Mouse (Mus musculus) T-cell, adult 66 days (primary cell): Measurements from ENCODE around the gene Ftl1. TPM values are rescaled to one million over a fixed set of nuclear protein-coding genes. Genes with fewer than 3 reads are reported as not detected.

Experiments
- total RNA-seq, 2 experiments: library from RNA; stranded (reverse); gene quantifications; 3 replicates in 1 of 2; 4 replicates in 1 of 2; pipeline ENCODE4 v1.2.4; 2023

The Ftl1 gene
- 100 to 1,000 TPM; 409 to 413 TPM for total RNA-seq

GRCm38 (mm10) chr7:45459564-45460140, at the start of gene Ftl1:
Gene Ftl1, minus strand, starts transcription at chr7:45459884.

DNA sequence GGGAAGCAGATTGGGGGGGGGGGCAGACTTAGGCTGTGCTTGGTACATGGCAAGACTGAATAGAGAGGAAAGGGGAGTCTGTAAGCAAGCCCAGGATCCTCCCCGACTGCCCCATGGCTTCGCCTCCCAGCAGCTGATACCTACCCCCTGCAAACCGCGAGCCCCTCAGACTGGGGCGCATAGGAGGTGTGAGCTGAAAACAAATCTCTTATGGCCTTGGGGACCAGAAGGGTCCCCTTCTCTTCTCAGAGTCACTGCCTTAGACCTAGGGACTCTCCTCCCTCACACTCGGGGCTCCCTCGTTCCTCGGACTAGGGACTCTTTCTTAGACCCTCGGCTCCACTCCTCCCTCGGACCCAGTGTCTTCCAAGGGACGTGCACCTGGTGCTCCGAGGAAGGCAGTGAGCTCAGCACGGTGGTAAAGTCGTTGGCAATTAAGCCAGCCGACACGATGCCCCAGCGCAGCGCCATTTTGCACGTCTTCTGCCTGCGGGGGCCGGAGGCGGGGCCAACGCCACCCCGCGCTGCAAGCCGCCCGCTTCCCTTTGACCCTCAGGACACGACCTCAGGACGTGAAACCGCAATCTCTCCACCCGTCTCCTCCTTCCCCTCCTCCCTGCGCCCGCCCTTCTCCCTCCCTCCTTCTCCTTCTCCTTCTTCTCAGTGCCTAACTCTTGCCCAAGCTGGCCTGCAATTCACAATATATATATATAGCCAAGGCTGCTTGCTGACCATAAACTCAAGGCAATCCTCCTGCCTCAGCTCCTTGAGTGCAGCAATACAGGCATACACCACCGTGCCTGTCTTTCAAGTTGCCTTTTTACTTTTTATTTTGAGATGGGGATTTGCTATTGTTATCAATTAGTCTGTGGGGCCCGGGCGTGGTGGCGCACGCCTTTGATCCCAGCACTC, 28.9 kb upstream of the Ftl1 start, which contains the start of gene Dhdh:
TSS of gene Dhdh (minus strand) at position 513 of the 912 bp plus-strand sequence.

GRCm38 (mm10) chr7:45486761-45487415, 27.2 kb upstream of the Ftl1 start, which contains the start of gene Gm45808:
Gene Gm45808, minus strand, starts transcription at chr7:45486811.

GRCm38 (mm10) chr7:45481374-45481927, 21.8 kb upstream of the Ftl1 start, which contains the start of gene Tulp2:
Gene Tulp2, plus strand, starts transcription at chr7:45481877.

GRCm38 (mm10) chr7:45466283-45467089, 6.8 kb upstream of the Ftl1 start, which contains the start of gene Bax:
Gene Bax, minus strand, starts transcription at chr7:45466898.

DNA sequence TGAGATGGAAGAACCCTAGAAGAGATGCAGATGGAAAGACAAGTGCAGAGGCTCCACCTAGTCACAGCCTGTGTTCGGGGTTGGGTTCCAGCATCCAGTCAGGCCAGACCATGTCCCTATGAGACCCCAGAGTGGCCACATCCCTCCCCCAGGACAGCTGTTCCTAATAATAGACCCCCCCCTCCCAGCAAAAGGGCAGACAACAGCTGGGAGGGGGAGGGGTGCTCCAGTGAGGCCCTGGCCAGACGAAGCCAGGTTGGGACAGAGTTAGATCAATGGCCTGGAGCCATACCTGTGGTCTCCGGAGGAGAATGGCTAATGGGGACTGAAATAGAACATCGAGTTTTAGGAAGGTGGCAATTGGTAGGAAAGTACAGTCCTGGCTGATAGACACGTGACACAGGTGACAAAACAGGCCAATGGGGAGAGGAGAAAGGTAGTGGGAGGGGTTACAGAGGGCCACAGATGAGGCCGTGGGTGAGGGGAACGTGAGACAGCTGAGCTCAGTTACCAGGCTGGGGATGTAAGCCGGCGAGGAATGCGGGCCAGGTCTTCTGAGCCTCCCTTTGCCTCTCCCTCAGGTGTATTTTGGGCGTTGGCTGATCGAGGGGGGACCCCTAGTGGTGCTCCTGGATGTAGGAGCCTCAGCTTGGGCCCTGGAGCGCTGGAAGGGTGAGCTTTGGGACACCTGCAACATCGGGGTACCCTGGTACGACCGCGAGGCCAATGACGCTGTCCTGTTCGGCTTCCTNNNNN, 22.0 kb downstream of the Ftl1 start, which contains the start of gene Ruvbl2:
TSS of gene Ruvbl2 (minus strand) at position 576 of the 756 bp plus-strand sequence.

GRCm38 (mm10) chr7:45434203-45435015, 25.3 kb downstream of the Ftl1 start, which contains the start of gene Gys1:
Gene Gys1, plus strand, starts transcription at chr7:45434844.

GRCm38 (mm10) chr7:45420615-45420919, 39.1 kb downstream of the Ftl1 start, which contains the start of gene Lhb:
Gene Lhb, plus strand, starts transcription at chr7:45420820.

GRCm38 (mm10) chr7:45413113-45413863, 46.4 kb downstream of the Ftl1 start, which contains the start of gene Ntf5:
Gene Ntf5, plus strand, starts transcription at chr7:45413695.

Other genes with a start within 250 kb of the Ftl1 start
- 1 to 10 TPM in 1 of 2 experiments, under 1 TPM in 1; 0.83 to 1.0 TPM for gene Dkkl1, start 247.7 kb downstream of the Ftl1 start, total RNA-seq
- gene Tead2, start 244.1 kb downstream of the Ftl1 start, total RNA-seq = not detected
- 100 to 1,000 TPM; 270 to 288 TPM for gene Cd37, start 220.8 kb downstream of the Ftl1 start, total RNA-seq
- not detected for gene Slc6a16, start 218.8 kb downstream of the Ftl1 start, total RNA-seq
- not detected for gene Slc6a21, start 182.4 kb downstream of the Ftl1 start, total RNA-seq
- gene Trpm4, start 126.1 kb downstream of the Ftl1 start, total RNA-seq = 10 to 100 TPM; 11.4 to 15.3 TPM
- not detected for gene Hrc, start 124.6 kb downstream of the Ftl1 start, total RNA-seq
- gene Ppfia3, start 92.9 kb downstream of the Ftl1 start, total RNA-seq = under 1 TPM; 0.15 to 0.50 TPM
- gene Lin7b, start 89.3 kb downstream of the Ftl1 start, total RNA-seq = 1 to 10 TPM; 3.0 to 3.6 TPM
- 100 to 1,000 TPM; 682 to 709 TPM for gene Snrnp70, start 64.1 kb downstream of the Ftl1 start, total RNA-seq
- not detected for gene Kcna7, start 54.2 kb downstream of the Ftl1 start, total RNA-seq
- not detected for gene Ntf5, start 46.2 kb downstream of the Ftl1 start, total RNA-seq
- not detected for gene Lhb, start 39.1 kb downstream of the Ftl1 start, total RNA-seq
- gene Gys1, start 25.0 kb downstream of the Ftl1 start, total RNA-seq = 1 to 10 TPM; 6.5 to 6.8 TPM
- gene Ruvbl2, start 21.8 kb downstream of the Ftl1 start, total RNA-seq = 10 to 100 TPM; 48.6 to 51.6 TPM
- gene Bax, start 7.0 kb upstream of the Ftl1 start, total RNA-seq = 10 to 100 TPM; 79.4 to 86.6 TPM
- not detected for gene Tulp2, start 22.0 kb upstream of the Ftl1 start, total RNA-seq
- not detected for gene Gm45808, start 26.9 kb upstream of the Ftl1 start, total RNA-seq
- gene Dhdh, start 28.9 kb upstream of the Ftl1 start, total RNA-seq = under 1 TPM; 0.62 to 0.96 TPM
- gene Nucb1, start 50.5 kb upstream of the Ftl1 start, total RNA-seq = 100 to 1,000 TPM in 1 of 2 experiments, 10 to 100 TPM in 1; 99.7 to 118 TPM
- 100 to 1,000 TPM; 770 to 887 TPM for gene Ppp1r15a, start 66.4 kb upstream of the Ftl1 start, total RNA-seq
- 1 to 10 TPM; 1.2 to 1.4 TPM for gene Plekha4, start 66.4 kb upstream of the Ftl1 start, total RNA-seq
- gene Hsd17b14, start 95.0 kb upstream of the Ftl1 start, total RNA-seq = not detected
- gene Bcat2, start 110.3 kb upstream of the Ftl1 start, total RNA-seq = 10 to 100 TPM; 38.7 to 43.5 TPM
- not detected for gene Fgf21, start 155.6 kb upstream of the Ftl1 start, total RNA-seq
- not detected for gene Fut1, start 157.4 kb upstream of the Ftl1 start, total RNA-seq
- not detected for gene Izumo1, start 161.9 kb upstream of the Ftl1 start, total RNA-seq
- gene Rasip1, start 167.6 kb upstream of the Ftl1 start, total RNA-seq = under 1 TPM in 1 of 2 experiments, not detected in 1; 0.38 TPM
- not detected for gene Mamstr, start 180.1 kb upstream of the Ftl1 start, total RNA-seq
- not detected for gene Fut2, start 206.5 kb upstream of the Ftl1 start, total RNA-seq
- under 1 TPM; 0.35 to 0.65 TPM for gene Ntn5, start 224.1 kb upstream of the Ftl1 start, total RNA-seq
- under 1 TPM in 1 of 2 experiments, not detected in 1; 0.20 TPM for gene Sec1, start 234.5 kb upstream of the Ftl1 start, total RNA-seq
- 10 to 100 TPM in 1 of 2 experiments, 1 to 10 TPM in 1; 8.9 to 10.2 TPM for gene Car11, start 240.0 kb upstream of the Ftl1 start, total RNA-seq
- 10 to 100 TPM; 34.0 to 37.7 TPM for gene Dbp, start 245.2 kb upstream of the Ftl1 start, total RNA-seq